Mouse (Mus musculus) CH12.LX (cell line): ENCODE results near the gene Tmem30c.

Source experiments
- CTCF ChIP-seq, 2 experiments: IDR thresholded peaks in 1 of 2; conservative IDR thresholded peaks in 1 of 2; 2 replicates each; pipeline ENCODE4 v1.5.1; 2011 to 2012; ENCODE audit warnings: low read depth in 2 of 2, low read length in 2 of 2, improper control_type of control experiment in 1 of 2, inconsistent platforms in 1 of 2, mild to moderate bottlenecking in 1 of 2, moderate library complexity in 1 of 2
- E2F4 ChIP-seq: IDR thresholded peaks from 2 replicates; pipeline ENCODE4 v1.6.1; 2011; ENCODE audit warnings: low read depth, low read length, improper control_type of control experiment; ENCODE audit not compliant: insufficient replicate concordance
- ELF1 ChIP-seq: IDR thresholded peaks from 2 replicates; pipeline ENCODE4 v1.6.1; 2014; ENCODE audit warnings: low read depth, mild to moderate bottlenecking, inconsistent platforms, low read length, improper control_type of control experiment
- EP300 ChIP-seq: IDR thresholded peaks from 2 replicates; pipeline ENCODE4 v1.6.1; 2011; ENCODE audit warnings: low read length, improper control_type of control experiment
- MAFK ChIP-seq: IDR thresholded peaks from 2 replicates; pipeline ENCODE4 v1.6.1; 2011; ENCODE audit warnings: low read length, improper control_type of control experiment; ENCODE audit not compliant: insufficient replicate concordance
- MAX ChIP-seq: IDR thresholded peaks from 2 replicates; pipeline ENCODE4 v1.6.1; 2011; ENCODE audit warnings: low read length, improper control_type of control experiment
- MAZ ChIP-seq: IDR thresholded peaks from 2 replicates; pipeline ENCODE4 v1.6.1; 2012; ENCODE audit warnings: low read depth, mild to moderate bottlenecking, inconsistent platforms, low read length, improper control_type of control experiment, moderate library complexity
- MEF2A ChIP-seq: IDR thresholded peaks from 2 replicates; pipeline ENCODE4 v1.6.1; 2014; ENCODE audit warnings: low read depth, mild to moderate bottlenecking, inconsistent platforms, low read length, improper control_type of control experiment, borderline replicate concordance
- MXI1 ChIP-seq: IDR thresholded peaks from 2 replicates; pipeline ENCODE4 v1.6.1; 2011; ENCODE audit warnings: mild to moderate bottlenecking, low read depth, low read length, improper control_type of control experiment
- MYC ChIP-seq: IDR thresholded peaks from 2 replicates; pipeline ENCODE4 v1.6.1; 2011; ENCODE audit warnings: low read depth, mild to moderate bottlenecking, improper control_type of control experiment, low read length
- POLR2A ChIP-seq: IDR thresholded peaks from 2 replicates; pipeline ENCODE4 v1.6.1; 2011; ENCODE audit warnings: low read depth, mild to moderate bottlenecking, improper control_type of control experiment, low read length
- SMC3 ChIP-seq: IDR thresholded peaks from 2 replicates; pipeline ENCODE4 v1.6.1; 2011; ENCODE audit warnings: low read depth, low read length, improper control_type of control experiment
- ZNF384 ChIP-seq: IDR thresholded peaks from 2 replicates; pipeline ENCODE4 v1.6.1; 2012; ENCODE audit warnings: low read depth, low read length, improper control_type of control experiment, inconsistent platforms

GRCm38 (mm10) chr16:57301512-57302115, 8.9 kb upstream of the Tmem30c start:
- TF ChIP-seq CTCF (conservative IDR thresholded peaks at IDR 0.05 in 1 of 2, IDR thresholded peaks at IDR 0.05 in 1 of 2; ENCODE audit: low read depth in 2 of 2, low read length in 2 of 2) (no peak), SMC3 (no peak), MEF2A (no peak), EP300 (no peak), MYC (no peak), ELF1 (no peak), POLR2A (no peak), MAFK (no peak), MAX (no peak), E2F4 (no peak), MXI1 (no peak), ZNF384 (no peak), MAZ (no peak)
